8 mouse cellular contexts compared by ENCODE assay signal in genomic region chr13:89539205-89539886, GRCm38 (mm10). TPM values are rescaled to one million over a fixed set of nuclear protein-coding genes. Genes with fewer than 3 reads are reported as not detected.
DNase-seq lines count a peak whose midpoint lies in the region; ATAC-seq and TF ChIP-seq lines count a peak whose summit lies in the region.

TSS of gene Hapln1 (plus strand) at chr13:89539796.

- peaks cover 7 to 9% of the 10 kb centered on the region in 2 experiments for H3K4me1 ChIP-seq in heart, embryonic 14.5 days (ENCODE audit: control insufficient read depth in 2 of 2, insufficient read depth in 2 of 2, low read length in 2 of 2)
- peaks cover 7% of the 10 kb centered on the region for H3K4me1 ChIP-seq in heart, embryonic 16.5 days (ENCODE audit: control insufficient read depth, insufficient read depth, low read length)
- no peaks in the 10 kb centered on the region for H3K4me1 ChIP-seq in lung, embryonic 14.5 days (ENCODE audit: insufficient read depth)

- TF ChIP-seq CTCF in lung, embryonic 14.5 days (IDR thresholded peaks at IDR 0.05; ENCODE audit: low read depth) = peak; percentile 60

- intact Hi-C loops in heart, postnatal 25 days (cut with DNase I) = no loop called here

- H3K9me3 ChIP-seq in heart, embryonic 14.5 days (ENCODE audit: control insufficient read depth, low read length) = no peaks in the 10 kb centered on the region
- no peaks in the 10 kb centered on the region for H3K9me3 ChIP-seq in heart, embryonic 16.5 days (replicated peaks; ENCODE audit: control insufficient read depth, low read length)
- no peaks in the 10 kb centered on the region for H3K9me3 ChIP-seq in lung, embryonic 14.5 days (ENCODE audit: low read depth, low read length)

- peak within 1 kb of the TSS; percentile 72 for H3K9ac ChIP-seq in heart, embryonic 14.5 days (ENCODE audit: low read length)
- H3K9ac ChIP-seq in heart, embryonic 16.5 days (ENCODE audit: low read length) = peak within 1 kb of the TSS; percentile 63
- H3K9ac ChIP-seq in lung, embryonic 14.5 days = peak within 1 kb of the TSS; percentile 49

- WGBS in heart, embryonic 14.5 days = under 1% methylated on average over 29 of the region's 29 CpGs
- under 1% methylated on average over 29 of the region's 29 CpGs for WGBS in heart, embryonic 16.5 days
- under 1% methylated on average over 29 of the region's 29 CpGs for WGBS in lung, embryonic 14.5 days

- peak within 1 kb of the TSS; percentile 97 for H3K4me2 ChIP-seq in heart, embryonic 14.5 days (ENCODE audit: low read length)
- H3K4me2 ChIP-seq in heart, embryonic 16.5 days (ENCODE audit: low read depth, low read length) = peak within 1 kb of the TSS; percentile 86
- peak within 1 kb of the TSS; percentile 71 for H3K4me2 ChIP-seq in lung, embryonic 14.5 days

- peak within 1 kb of the TSS; percentile 32 to 67 for H3K27ac ChIP-seq in heart, embryonic 14.5 days (replicated peaks in 1 of 2; ENCODE audit: control insufficient read depth in 1 of 2, insufficient read depth in 1 of 2, low read depth in 2 of 2, low read length in 2 of 2)
- H3K27ac ChIP-seq in heart, embryonic 16.5 days (ENCODE audit: low read length) = no peak within 1 kb of the TSS
- H3K27ac ChIP-seq in lung, embryonic 14.5 days (ENCODE audit: low read depth) = no peak within 1 kb of the TSS; the same call in 1 of the 2 replicates

- peak; percentile 66 for ATAC-seq in heart, embryonic 14.5 days (ENCODE audit: insufficient number of reproducible peaks, insufficient read depth, low FRiP score, low read depth)
- peak; percentile 69 for ATAC-seq in heart, embryonic 16.5 days (replicated peaks; ENCODE audit: extremely low read depth, insufficient read depth, low FRiP score)
- ATAC-seq in lung, embryonic 14.5 days (ENCODE audit: insufficient read depth) = peak; percentile 89

- H3K27me3 ChIP-seq in heart, embryonic 14.5 days (ENCODE audit: control insufficient read depth, insufficient read depth, low read length) = no peaks in the 10 kb centered on the region
- H3K27me3 ChIP-seq in heart, embryonic 16.5 days (ENCODE audit: control insufficient read depth, insufficient read depth, low read length) = no peaks in the 10 kb centered on the region
- no peaks in the 10 kb centered on the region for H3K27me3 ChIP-seq in lung, embryonic 14.5 days (ENCODE audit: insufficient read depth, low read length)

- DNase-seq in heart, postnatal 25 days (ENCODE audit: low spot score) = no peak
- peak; percentile 89 for DNase-seq in embryo, embryonic 10 days (ENCODE audit: low spot score)
- peak; percentile 17 to 59 for DNase-seq in layer of hippocampus, adult 18-20 months (ENCODE audit: low spot score in 2 of 2)
- DNase-seq in lung, embryonic 14.5 days = peak; percentile 78
- peak; percentile 10 for DNase-seq in ovary, postnatal 14 days (ENCODE audit: low spot score)
- no peak for DNase-seq in T-cell, adult 2 months (ENCODE audit: low spot score)

- no peaks in the 10 kb centered on the region for H3K36me3 ChIP-seq in heart, embryonic 14.5 days (ENCODE audit: control insufficient read depth, insufficient read depth, low read length)
- H3K36me3 ChIP-seq in heart, embryonic 16.5 days (ENCODE audit: control insufficient read depth, insufficient read depth) = no peaks in the 10 kb centered on the region
- H3K36me3 ChIP-seq in lung, embryonic 14.5 days (ENCODE audit: insufficient read depth) = no peaks in the 10 kb centered on the region

- peak within 1 kb of the TSS; percentile 43 to 66 for H3K4me3 ChIP-seq in heart, embryonic 14.5 days (ENCODE audit: control insufficient read depth in 1 of 2, insufficient read depth in 1 of 2, low read depth in 1 of 2, low read length in 2 of 2)
- H3K4me3 ChIP-seq in heart, embryonic 16.5 days (ENCODE audit: low read length) = peak within 1 kb of the TSS; percentile 62
- H3K4me3 ChIP-seq in lung, embryonic 14.5 days (ENCODE audit: low read depth, low read length) = peak within 1 kb of the TSS; percentile 44

RNA-seq across cellular contexts. Expression of gene Hapln1, which starts in this region (rescaled TPM):
- 6.7 and 8.2 TPM in 2 replicates for polyA plus RNA-seq in heart, embryonic 14.5 days (2014; fragmentation: Nextera tagmentation; extraction: Ambion mirVana)
- under 1 TPM; 0.36 to 0.53 TPM for total RNA-seq in heart, postnatal 25 days (2021)
- 2.8 and 3.4 TPM in 2 replicates for polyA plus RNA-seq in heart, embryonic 16.5 days (2015; fragmentation: Nextera tagmentation; extraction: Ambion mirVana)
- 10 to 100 TPM; 29.9 to 34.7 TPM for total RNA-seq in layer of hippocampus, adult 18-20 months (2021)
- 28.7 and 29.1 TPM in 2 replicates for polyA plus RNA-seq in lung, embryonic 14.5 days (2014; fragmentation: Nextera tagmentation; extraction: Ambion mirVana)

Comparison
In these comparisons a context has a peak if more than half of its experiments do, and no peak if none do; other contexts are left out.
1. RNA of gene Hapln1 (total RNA-seq): 29.9 to 34.7 TPM in layer of hippocampus, adult 18-20 months; 0.36 to 0.53 TPM in heart, postnatal 25 days; every median in the first group is over 10 times any median in the second.
2. H3K27ac ChIP-seq: peak in heart, embryonic 14.5 days (2 of 2); none in heart, embryonic 16.5 days (single experiment) and lung, embryonic 14.5 days (single experiment).
3. DNase-seq: peak in embryo, embryonic 10 days (single experiment), layer of hippocampus, adult 18-20 months (2 of 2), lung, embryonic 14.5 days (single experiment) and ovary, postnatal 14 days (single experiment); none in heart, postnatal 25 days (single experiment) and T-cell, adult 2 months (single experiment).
4. Peak in every context shown above with its lines, with median percentiles within 50 percentile points of each other: ATAC-seq, H3K4me2 ChIP-seq, H3K4me3 ChIP-seq and H3K9ac ChIP-seq.